Mouse (Mus musculus) kidney, adult 2 months (tissue): ENCODE measurements around the gene Prr12. TPM values are rescaled to one million over a fixed set of nuclear protein-coding genes. Genes with fewer than 3 reads are reported as not detected.

Source experiments
- DNase-seq: peaks from one replicate; pipeline ENCODE4 v3.0.0; 2021
- H3K27ac ChIP-seq: fragments of 200-500 bp; 2 replicates; pipeline ENCODE4 v1.5.1; 2012; ENCODE audit warnings: low read depth, low read length, control low read depth, inconsistent platforms; ENCODE audit not compliant: insufficient read depth
- H3K27me3 ChIP-seq: fragments of 200-500 bp; replicated peaks from 2 replicates; pipeline ENCODE4 v1.6.1; 2012; ENCODE audit warnings: mild to moderate bottlenecking, moderate library complexity, low read length, inconsistent platforms; ENCODE audit not compliant: control insufficient read depth, insufficient read depth
- H3K36me3 ChIP-seq: fragments of 200-500 bp; 2 replicates; pipeline ENCODE4 v1.6.1; 2012; ENCODE audit warnings: mild to moderate bottlenecking, moderate library complexity, low read length, inconsistent platforms; ENCODE audit not compliant: control insufficient read depth, insufficient read depth
- H3K4me1 ChIP-seq: fragments of 200-500 bp; 2 replicates; pipeline ENCODE4 v1.6.1; 2011; ENCODE audit warnings: low read length; ENCODE audit not compliant: control insufficient read depth, insufficient read depth
- H3K4me3 ChIP-seq: fragments of 200-500 bp; 2 replicates; pipeline ENCODE4 v1.5.1; 2011; ENCODE audit warnings: mild to moderate bottlenecking, low read depth, low read length, control low read depth; ENCODE audit not compliant: insufficient read depth
- CTCF ChIP-seq: fragments of 200-500 bp; conservative IDR thresholded peaks from 2 replicates; pipeline ENCODE4 v1.5.1; 2011; ENCODE audit warnings: low read depth, mild to moderate bottlenecking, control low read depth, low read length, moderate library complexity, mixed read lengths; ENCODE audit not compliant: insufficient read depth, insufficient read length
- POLR2A ChIP-seq: fragments of 200-500 bp; IDR thresholded peaks from one replicate; pipeline ENCODE4 v1.6.1; 2011; ENCODE audit warnings: low read depth, low read length, control low read depth
- WGBS: fragments of 180-500 bp; shearing (Covaris S2); methylation state at CpG from one replicate; pipeline ENCODE4 v1.1.7; 2018; 5-methylcytosine and 5-hydroxymethylcytosine counted together
- polyA plus RNA-seq: library from polyadenylated mRNA; depleted of rRNA; stranded (reverse); fragments of >200 nt; gene quantifications from 2 replicates; pipeline ENCODE4 v1.2.3, GENCODE M21; 2012

The Prr12 gene
- polyA plus RNA-seq, 1 experiment, result 9.1 TPM

DNA sequence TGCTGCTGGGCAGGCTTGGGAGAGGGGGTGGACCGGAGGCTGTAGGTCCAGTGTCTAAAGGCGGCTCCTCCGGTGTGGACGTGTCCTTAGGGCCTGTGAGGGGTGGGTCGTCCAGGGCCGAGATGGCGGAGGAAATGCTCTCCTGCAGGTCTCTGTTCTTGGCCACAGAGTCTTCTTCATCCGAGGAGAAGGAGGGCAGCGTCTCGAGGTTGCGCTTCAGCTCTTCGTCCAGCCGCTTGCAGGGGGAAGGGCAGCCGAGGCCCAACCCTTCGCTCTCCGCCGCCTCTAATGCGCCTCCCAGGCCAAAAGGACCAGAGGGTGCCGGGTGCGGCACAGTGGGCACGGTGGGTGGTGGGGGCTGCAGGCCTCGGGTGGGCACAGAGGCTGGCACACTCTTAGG, 6.9 kb downstream of the Prr12 start:
- Histone ChIP-seq H3K4me1 (no peaks in the 10 kb centered on the region), H3K27me3 (no peaks in the 10 kb centered on the region), H3K27ac (no peak overlapping the region), H3K36me3 (peaks cover 2% of the 10 kb centered on the region; the same call in 1 of the 2 replicates), H3K4me3 (no peak overlapping the region)
- TF ChIP-seq CTCF, result no peak
- no peak for TF ChIP-seq POLR2A
- 86% methylated on average over 22 of the region's 22 CpGs for WGBS
- DNase-seq, result no peak

GRCm38 (mm10) chr7:45043307-45043706, 9.4 kb downstream of the Prr12 start:
- H3K4me3 ChIP-seq, result no peak overlapping the region
- peaks cover 2% of the 10 kb centered on the region; the same call in 1 of the 2 replicates for H3K36me3 ChIP-seq
- WGBS, result 90% methylated on average over 14 of the region's 14 CpGs
- TF ChIP-seq POLR2A (no peak), CTCF (no peak)
- no peak for DNase-seq
- H3K27me3 ChIP-seq, result no peaks in the 10 kb centered on the region
- H3K27ac ChIP-seq, result no peak overlapping the region
- no peaks in the 10 kb centered on the region for H3K4me1 ChIP-seq

DNA sequence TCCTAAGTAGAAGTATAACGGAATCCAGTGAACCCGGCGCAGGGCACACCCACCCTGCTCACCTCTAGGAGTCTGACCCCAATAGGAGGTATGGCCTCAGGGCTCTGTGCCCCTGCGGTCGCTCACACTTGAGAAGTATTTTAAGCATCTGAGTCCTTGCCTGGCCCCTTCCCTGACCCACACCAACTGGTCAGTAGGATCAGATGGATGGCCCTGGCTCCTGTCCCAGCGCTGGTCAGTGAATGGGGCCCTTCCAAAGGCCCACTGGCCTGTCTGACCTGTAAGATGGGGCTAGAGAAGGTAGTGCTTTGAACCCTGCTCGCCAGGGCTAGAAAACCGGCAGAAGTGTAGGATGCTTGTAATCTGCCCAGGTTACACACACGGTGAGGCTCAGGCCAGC, 11.8 kb downstream of the Prr12 start:
- Histone ChIP-seq H3K4me1 (no peaks in the 10 kb centered on the region), H3K27ac (no peak overlapping the region), H3K27me3 (no peaks in the 10 kb centered on the region), H3K36me3 (peaks cover 2% of the 10 kb centered on the region; the same call in 1 of the 2 replicates), H3K4me3 (no peak overlapping the region)
- 89% methylated on average over 9 of the region's 9 CpGs for WGBS
- DNase-seq, result no peak
- TF ChIP-seq CTCF (no peak), POLR2A (no peak)

DNA sequence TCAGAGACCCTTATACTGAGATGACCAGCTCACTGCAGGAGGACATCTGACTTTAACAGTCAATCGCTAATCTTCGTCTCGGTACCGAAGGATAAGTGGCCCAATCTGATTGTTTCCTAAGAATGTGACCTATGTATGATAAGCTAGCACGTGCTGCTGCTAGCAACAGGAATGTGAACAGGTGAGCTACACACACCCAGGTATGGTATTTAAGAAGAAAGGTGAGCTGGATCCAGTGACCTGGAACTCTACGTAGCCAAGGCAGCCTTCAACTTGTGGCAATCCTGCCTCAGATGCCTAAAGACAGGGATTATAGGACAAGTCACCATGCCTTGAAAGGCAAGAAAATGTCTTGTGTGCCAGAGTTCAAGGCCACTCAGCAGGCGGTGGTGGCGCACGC, 14.3 kb downstream of the Prr12 start:
- Histone ChIP-seq H3K36me3 (peaks cover 8% of the 10 kb centered on the region), H3K27ac (no peak overlapping the region), H3K4me3 (no peak overlapping the region), H3K27me3 (no peaks in the 10 kb centered on the region), H3K4me1 (no peaks in the 10 kb centered on the region)
- WGBS, result 91% methylated on average over 9 of the region's 9 CpGs
- TF ChIP-seq POLR2A (no peak), CTCF (no peak)
- no peak for DNase-seq

DNA sequence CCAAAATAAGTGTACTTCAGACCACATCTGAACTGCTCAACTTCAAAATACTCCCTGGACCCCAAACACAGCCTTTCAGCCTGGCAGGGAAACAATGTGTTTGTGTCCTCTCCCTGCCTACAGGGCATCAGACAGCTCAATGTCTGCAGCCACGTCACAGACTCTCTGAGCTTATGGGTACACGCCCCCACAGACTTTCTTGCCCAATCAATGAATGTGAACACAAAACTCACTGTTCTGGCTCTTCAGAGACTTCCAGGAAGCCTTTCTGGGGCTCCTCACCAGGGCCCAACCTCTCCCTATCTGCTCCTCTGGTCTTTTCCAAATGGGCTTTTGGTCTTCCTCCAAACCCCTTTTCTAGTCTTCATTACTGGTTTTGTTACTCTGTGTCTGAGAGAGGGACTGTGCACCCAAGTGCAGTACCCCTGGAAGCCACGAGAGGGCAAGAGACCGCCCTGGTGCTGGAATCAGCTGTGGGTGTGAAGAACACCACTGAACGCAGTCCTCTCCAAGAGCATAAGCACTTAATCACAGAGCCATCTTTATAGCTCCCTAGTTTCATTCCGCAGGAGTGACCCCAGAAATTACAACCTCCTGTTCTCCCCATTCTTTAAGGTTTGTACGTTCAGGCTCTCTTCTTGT, 14.8 kb downstream of the Prr12 start:
- DNase-seq, result peak; percentile 63
- 56% methylated on average over 7 of the region's 7 CpGs for WGBS
- Histone ChIP-seq H3K4me3 (no peak overlapping the region), H3K36me3 (peaks cover 7% of the 10 kb centered on the region), H3K27ac (no peak overlapping the region), H3K27me3 (no peaks in the 10 kb centered on the region), H3K4me1 (no peaks in the 10 kb centered on the region)
- TF ChIP-seq POLR2A (no peak), CTCF (peak; percentile 84)

GRCm38 (mm10) chr7:45036702-45037101, 16.0 kb downstream of the Prr12 start:
- H3K4me1 ChIP-seq, result no peaks in the 10 kb centered on the region
- H3K27ac ChIP-seq, result no peak overlapping the region
- peaks cover 6% of the 10 kb centered on the region for H3K36me3 ChIP-seq
- TF ChIP-seq CTCF, result no peak
- TF ChIP-seq POLR2A, result no peak
- DNase-seq, result no peak
- H3K27me3 ChIP-seq, result no peaks in the 10 kb centered on the region
- 83% methylated on average over 11 of the region's 11 CpGs for WGBS
- no peak overlapping the region for H3K4me3 ChIP-seq

DNA sequence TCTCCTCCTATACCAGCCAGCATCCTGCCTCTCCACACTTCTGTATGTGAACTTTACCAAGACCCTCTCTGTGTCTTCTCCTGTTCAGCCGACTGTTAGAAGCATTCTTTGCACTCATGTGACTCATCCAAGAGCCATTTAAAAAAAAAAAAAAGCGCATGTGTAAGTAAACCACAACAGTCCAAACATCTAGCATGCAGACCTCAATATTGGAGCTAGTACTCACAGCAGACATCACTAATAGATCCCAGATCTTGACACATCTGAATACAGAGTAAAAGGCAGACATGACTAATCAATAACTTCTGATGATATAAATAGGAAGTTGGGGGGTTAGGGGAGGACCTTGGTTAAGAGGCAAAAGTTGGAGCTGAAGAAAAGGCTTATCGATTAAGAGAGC, 17.1 kb downstream of the Prr12 start:
- Histone ChIP-seq H3K27me3 (no peaks in the 10 kb centered on the region), H3K27ac (no peak overlapping the region), H3K4me3 (no peak overlapping the region), H3K36me3 (peaks cover 6% of the 10 kb centered on the region), H3K4me1 (no peaks in the 10 kb centered on the region)
- TF ChIP-seq CTCF, result no peak
- no peak for TF ChIP-seq POLR2A
- DNase-seq, result no peak
- WGBS, result 83% methylated on average over 3 of the region's 3 CpGs

DNA sequence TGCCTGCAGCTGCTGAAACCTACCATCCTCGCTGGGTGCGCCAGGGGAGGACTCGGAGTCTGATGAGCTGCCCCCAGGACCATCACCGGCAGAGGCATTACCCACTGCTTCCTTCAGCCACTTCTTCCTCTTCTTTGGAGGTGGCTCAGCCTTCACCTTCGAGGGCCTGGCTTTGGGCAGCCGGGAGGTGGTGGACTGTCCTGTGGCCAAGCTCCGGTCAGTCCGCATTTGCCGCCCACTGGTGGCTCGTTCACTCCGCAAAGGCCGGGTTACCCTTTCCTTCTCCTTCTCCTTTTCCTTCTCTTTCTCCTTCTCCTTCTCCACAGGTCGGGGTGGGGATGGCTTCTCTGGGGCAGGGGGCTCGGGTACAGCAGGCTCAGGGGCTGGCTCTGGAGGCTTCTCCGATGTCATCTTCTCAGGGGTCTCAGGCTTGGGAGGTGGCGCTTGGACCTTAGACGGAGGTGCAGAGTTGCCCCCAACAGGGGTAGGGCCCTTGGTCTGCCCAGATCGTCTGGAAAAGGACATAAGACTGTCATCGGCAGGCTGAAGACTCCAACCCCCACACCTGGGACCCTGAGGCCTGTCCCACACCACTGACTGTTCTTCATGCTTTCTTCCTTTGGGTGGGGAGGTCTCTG, 18.8 kb downstream of the Prr12 start:
- Histone ChIP-seq H3K27ac (no peak overlapping the region), H3K27me3 (no peaks in the 10 kb centered on the region), H3K4me1 (no peaks in the 10 kb centered on the region), H3K36me3 (peaks cover 7% of the 10 kb centered on the region), H3K4me3 (no peak overlapping the region)
- no peak for DNase-seq
- TF ChIP-seq CTCF, result no peak
- 91% methylated on average over 19 of the region's 19 CpGs for WGBS
